Mouse (Mus musculus) hindlimb bud, embryonic 11.5 days (tissue): ENCODE measurements around the gene Phex.

Experiments used
- DNase-seq: peaks from one replicate; pipeline ENCODE4 v3.0.0-alpha.2; 2012; ENCODE audit warnings: low read depth, low spot score; ENCODE audit errors: extremely low spot score

Phex gene

GRCm38 (mm10) chrX:157308171-157308570 is 106.9 kb downstream of the Phex start:
- DNase-seq, result no peak

- peak; percentile 37 for DNase-seq
Observed at GRCm38 (mm10) chrX:157307411-157307810, 107.7 kb downstream of the Phex start.

GRCm38 (mm10) chrX:157306796-157307405 is 108.2 kb downstream of the Phex start:
- no peak for DNase-seq

- DNase-seq, result no peak
Observed at GRCm38 (mm10) chrX:157305852-157306232, 109.3 kb downstream of the Phex start.

GRCm38 (mm10) chrX:157305193-157305851 is 109.8 kb downstream of the Phex start:
- no peak for DNase-seq

- DNase-seq, result no peak
Observed at GRCm38 (mm10) chrX:157292411-157292810, 122.7 kb downstream of the Phex start.

GRCm38 (mm10) chrX:157276581-157276980 is 138.5 kb downstream of the Phex start:
- no peak for DNase-seq

GRCm38 (mm10) chrX:157273291-157273690 is 141.8 kb downstream of the Phex start:
- no peak for DNase-seq

GRCm38 (mm10) chrX:157271609-157272008 is 143.5 kb downstream of the Phex start:
- no peak for DNase-seq

GRCm38 (mm10) chrX:157269726-157270305 is 145.3 kb downstream of the Phex start:
- DNase-seq, result no peak

- DNase-seq, result no peak
Observed at GRCm38 (mm10) chrX:157268141-157268540, 147.0 kb downstream of the Phex start.

- DNase-seq, result no peak
Observed at GRCm38 (mm10) chrX:157202736-157203135, 212.4 kb downstream of the Phex start.

GRCm38 (mm10) chrX:157184167-157184566 is 230.9 kb downstream of the Phex start:
- DNase-seq, result no peak

GRCm38 (mm10) chrX:157180845-157181244 is 234.3 kb downstream of the Phex start:
- DNase-seq, result no peak

- no peak for DNase-seq
Observed at GRCm38 (mm10) chrX:157164142-157164541, 251.0 kb downstream of the Phex start.

- DNase-seq, result no peak
Observed at GRCm38 (mm10) chrX:157163394-157163793, 251.7 kb downstream of the Phex start.

GRCm38 (mm10) chrX:157144675-157145074 is 270.4 kb downstream of the Phex start:
- no peak for DNase-seq

GRCm38 (mm10) chrX:157139601-157140000 is 275.5 kb downstream of the Phex start:
- DNase-seq, result no peak
